Mouse (Mus musculus) gonadal fat pad, adult 2 months (tissue): ENCODE measurements around the gene Farp1. TPM values are rescaled to one million over a fixed set of nuclear protein-coding genes. Genes with fewer than 3 reads are reported as not detected.

Experiments used
- DNase-seq: peaks from one replicate; pipeline ENCODE4 v3.0.0-alpha.2; 2012; ENCODE audit warnings: low read depth
- polyA plus RNA-seq: library from polyadenylated mRNA; depleted of rRNA; stranded (reverse); fragments of >200 nt; gene quantifications from 2 replicates; pipeline ENCODE4 v1.2.3, GENCODE M21; 2012

Gene Farp1
- polyA plus RNA-seq, 1 experiment: 19.8 TPM

GRCm38 (mm10) chr14:121145291-121145690 lies 110.3 kb downstream of the Farp1 start:
- no peak for DNase-seq

DNA sequence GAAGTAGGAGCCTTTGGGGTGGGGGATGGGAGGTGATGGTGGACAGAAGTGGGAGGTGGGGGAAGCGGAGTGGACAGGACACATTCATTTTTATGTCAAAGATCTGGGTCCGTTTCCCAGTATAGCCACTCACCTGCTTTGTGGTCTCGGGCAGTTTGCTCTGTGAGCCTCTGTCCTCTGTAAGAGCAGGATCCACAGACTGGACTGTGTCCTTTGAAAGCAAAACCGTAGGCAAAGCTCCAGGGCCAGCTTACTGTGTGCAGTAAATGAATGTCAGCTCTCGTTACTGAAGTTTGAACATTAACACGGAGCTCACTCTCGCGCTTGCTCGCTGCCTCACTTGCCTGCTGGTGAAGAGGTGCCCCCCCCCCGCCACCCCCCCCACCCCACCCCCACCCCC lies 110.7 kb downstream of the Farp1 start:
- DNase-seq: no peak

GRCm38 (mm10) chr14:121146213-121146612 lies 111.2 kb downstream of the Farp1 start:
- DNase-seq: no peak

DNA sequence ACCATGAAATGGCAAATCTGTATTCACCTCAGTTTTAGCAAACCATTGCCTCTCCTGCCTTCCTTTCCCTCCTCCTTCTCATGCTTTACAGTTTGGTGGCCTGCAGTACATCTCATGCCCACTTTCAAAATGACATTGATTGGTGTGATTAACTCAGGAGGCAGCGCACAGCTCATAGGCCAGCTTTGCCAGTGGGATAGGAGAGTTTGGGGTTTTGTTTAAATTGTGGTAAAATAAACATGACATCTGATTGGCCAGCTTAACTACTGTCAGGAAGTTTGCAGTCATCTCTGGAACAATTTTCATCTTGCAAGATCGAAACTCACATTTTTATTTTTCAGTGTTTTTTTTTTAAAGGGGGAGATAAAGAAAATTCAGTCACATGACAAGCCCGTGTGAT lies 112.0 kb downstream of the Farp1 start:
- DNase-seq: no peak

DNA sequence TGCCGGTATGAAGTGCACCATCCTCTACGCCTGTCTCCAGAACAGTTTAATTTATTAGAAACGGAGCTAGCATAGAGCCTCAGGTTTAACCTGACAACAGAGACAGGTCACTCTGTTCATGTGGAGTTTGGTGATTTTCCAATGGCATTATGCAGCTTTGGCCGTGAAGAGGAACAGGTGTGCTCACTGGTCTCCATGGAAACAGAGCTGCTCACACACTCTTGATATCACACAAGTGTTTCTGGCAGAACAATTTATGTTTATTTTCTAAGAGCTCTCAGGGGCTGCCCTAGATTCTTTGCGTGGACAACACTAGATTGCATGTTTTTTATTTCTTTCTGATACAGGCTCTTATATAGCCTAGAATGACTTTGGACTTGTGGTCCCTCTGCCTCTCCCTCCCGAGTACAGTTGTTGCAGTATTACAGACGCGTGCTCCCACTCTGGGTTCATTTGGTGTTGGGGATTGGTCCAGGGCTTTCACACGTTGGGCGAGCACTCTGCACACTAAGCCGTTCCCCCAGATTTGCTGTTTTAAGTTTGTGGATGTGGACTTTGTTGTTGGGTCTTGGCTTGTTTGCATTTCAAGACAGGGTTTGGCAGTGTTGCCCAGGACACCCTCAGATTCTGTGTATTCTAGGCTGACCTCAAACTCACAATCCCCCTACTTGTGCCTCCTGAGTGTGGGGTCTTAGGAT lies 113.2 kb downstream of the Farp1 start:
- DNase-seq: no peak

DNA sequence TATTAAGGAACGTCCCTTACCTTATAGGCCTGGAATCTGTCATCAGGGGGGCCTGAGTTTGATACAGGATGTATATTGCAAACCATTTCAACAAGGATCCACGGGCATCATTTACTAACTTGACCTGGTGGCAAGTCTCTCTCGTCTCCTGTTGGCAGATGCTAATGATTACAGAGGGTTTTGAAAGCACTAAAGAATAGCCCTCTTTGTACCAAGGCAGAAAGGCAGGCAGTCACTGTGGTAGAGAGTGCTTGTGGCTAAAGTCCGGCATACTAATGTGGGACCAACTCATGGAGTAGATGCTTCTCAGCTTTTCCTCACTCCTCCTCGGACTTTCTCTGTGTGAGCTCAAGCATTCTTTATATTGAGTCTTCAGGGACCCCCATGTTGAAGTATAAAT lies 115.0 kb downstream of the Farp1 start:
- no peak for DNase-seq

GRCm38 (mm10) chr14:121151837-121152236 lies 116.8 kb downstream of the Farp1 start:
- no peak for DNase-seq

DNA sequence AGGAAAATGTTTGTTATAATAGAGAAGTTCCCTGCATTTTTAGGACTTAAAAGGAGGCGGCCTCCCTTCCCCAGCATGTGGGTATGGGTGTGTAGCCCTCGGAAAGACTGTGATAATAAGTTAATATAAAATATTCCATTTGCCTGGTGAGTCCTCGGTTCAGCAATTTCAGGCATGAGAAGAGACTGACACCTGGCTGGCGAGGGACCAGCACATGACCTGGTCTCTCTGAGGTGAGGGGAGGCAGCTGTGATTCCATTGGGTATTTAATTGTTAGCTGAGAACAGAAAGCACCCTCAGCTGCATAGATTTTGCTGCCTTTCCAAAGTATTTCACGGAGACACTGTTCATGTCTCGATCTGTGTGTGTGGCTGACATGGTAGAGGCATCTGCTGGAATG lies 117.8 kb downstream of the Farp1 start:
- no peak for DNase-seq

DNA sequence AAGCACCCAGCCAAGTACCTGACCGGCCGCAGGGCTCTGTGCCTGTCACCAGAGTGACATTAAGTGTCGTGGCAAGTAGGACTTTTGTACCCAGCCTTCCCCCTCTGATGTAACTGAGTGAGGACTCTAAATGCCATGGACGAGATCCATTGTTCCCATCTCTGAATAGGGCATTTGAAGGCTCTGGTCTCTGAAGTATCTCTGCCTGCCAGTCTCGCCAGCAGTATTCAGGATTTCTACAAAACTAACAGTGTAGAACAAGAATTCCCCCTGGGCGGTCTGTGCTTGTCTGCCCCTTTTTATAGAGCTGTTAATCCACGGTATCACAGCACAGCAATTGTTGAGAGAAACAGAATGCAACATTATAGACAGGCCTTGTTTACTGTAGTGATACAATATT lies 118.3 kb downstream of the Farp1 start:
- no peak for DNase-seq

DNA sequence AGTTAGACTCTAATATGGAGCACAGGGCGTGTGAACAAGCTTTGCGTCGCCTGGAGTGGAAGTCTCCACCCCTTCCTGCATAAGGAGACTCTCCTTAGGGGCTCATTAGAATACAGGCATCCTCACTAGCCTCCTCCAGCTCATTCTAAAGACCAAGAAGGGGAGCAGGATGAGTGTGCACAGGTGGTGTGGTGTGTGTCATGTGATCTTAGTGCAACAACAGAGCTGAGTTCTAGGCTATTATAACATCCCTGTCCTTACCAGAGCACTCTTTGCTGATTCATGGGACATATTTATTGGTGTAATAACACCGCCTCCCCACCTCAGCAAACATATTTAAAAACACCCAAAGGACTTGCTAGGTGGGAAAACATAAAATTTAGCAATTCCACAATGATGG lies 120.2 kb downstream of the Farp1 start:
- DNase-seq: no peak

GRCm38 (mm10) chr14:121158616-121159015 lies 123.6 kb downstream of the Farp1 start:
- no peak for DNase-seq

DNA sequence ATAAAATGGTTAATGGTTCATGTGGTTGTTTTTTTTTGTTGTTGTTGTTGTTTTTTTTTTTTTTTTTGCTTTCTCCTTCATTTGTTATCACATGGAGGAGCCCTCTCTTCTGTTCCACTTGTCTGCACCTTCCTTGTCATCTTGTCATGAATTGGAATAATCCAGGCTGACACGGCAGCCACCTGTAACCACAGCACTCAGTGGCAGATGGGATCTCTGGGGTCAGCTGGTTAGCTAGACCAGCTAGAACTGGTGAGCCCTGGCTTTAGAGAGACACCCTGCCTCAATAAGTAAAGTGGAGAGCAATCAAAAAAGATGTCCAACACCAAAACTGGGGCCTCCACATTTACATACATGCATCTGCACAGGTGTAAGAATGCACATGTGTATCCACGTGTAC lies 127.8 kb downstream of the Farp1 start:
- no peak for DNase-seq

GRCm38 (mm10) chr14:121164866-121165265 lies 129.9 kb downstream of the Farp1 start:
- DNase-seq: no peak

DNA sequence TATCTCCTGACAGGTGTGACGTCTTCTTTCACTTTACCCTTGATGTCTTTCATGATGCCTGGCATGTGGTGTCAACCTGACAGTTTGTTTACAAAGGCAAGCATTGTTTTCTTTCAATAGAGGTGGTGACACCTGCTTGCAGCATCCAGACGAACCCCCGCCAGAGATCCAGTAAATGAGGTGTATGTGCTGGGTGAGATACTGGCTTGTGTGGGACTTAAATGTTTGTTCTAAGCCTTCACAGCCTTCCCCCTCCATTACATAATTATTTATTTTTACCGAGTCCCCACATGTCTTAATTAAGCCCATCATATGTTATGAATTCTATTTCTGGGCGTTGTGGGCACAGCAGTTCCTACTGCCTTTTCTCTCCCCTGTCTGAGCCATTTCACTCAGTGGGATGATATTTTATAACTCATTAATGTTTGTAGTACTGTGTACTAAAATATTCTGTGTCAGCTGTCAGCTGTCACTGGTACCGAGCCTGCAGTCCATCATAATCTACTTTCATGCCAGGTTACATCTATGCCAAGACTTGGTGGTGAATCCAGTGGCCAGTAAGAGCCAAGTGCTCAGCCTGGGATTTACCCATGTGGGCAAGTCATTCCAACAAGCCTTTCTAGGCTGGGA lies 130.5 kb downstream of the Farp1 start:
- no peak for DNase-seq

DNA sequence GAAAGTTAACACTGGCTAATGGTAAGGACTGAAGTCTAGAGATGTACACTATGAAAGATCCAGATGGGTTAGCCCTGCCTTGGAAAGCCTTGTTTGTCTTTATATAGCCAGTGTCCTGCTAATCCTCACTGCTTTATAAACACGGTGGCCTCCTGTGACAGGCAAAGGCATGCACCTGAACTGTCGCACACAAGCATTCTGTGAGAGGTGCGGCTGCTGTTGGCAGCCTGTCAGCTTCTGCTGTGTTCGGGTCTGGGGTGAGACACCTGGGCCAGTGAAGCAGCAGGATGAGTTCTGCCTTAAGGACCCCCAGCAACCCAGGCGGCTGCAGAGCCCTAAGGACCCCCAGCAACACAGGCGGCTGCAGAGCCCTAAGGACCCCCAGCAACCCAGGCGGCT lies 131.0 kb downstream of the Farp1 start:
- no peak for DNase-seq

DNA sequence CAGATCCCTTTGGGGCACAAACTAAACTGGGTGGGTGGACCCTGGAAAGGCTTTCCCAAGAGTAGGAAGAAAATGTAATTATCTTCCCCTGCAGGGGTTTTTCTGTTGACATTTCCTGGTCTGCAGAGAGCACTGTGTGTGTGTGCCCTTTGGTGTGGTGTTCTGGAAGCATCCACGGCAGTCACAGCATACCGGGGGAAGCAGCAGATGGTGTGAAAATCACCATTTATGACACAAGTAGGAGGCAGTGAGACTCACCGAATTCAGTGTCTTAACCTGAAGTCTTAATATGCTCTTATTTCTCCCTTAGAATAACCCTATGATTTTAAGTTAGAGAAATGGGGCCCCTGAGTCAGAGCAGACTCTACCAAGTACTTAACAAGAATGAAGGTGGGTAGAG lies 133.7 kb downstream of the Farp1 start:
- no peak for DNase-seq

- no peak for DNase-seq
These were observed 135.3 kb downstream of the Farp1 start for GRCm38 (mm10) chr14:121170321-121170720.

- no peak for DNase-seq
These were observed 137.4 kb downstream of the Farp1 start for GRCm38 (mm10) chr14:121172065-121173036.

- no peak for DNase-seq
These were observed 140.4 kb downstream of the Farp1 start for GRCm38 (mm10) chr14:121175385-121175784.

DNA sequence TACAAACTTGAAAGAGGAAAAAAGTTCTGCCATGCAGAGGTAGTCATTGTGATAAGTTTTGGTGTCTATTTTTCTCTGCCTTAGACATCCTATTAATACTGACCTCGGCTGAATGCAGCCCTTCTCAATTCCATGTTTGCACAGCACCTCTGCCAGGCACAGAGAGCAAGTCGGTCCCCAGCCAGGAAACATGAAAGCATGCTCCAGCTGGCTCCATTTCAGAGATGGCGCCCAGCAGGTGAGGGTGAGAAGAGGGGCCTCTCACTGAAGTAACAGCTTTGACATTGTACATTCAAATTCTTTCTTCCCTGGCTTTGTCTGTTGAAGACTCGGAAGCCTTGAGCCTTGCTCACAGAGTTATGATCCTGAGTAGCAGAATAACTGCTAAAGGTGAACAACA lies 140.9 kb downstream of the Farp1 start:
- DNase-seq: no peak

GRCm38 (mm10) chr14:121177907-121178306 lies 142.9 kb downstream of the Farp1 start:
- no peak for DNase-seq

DNA sequence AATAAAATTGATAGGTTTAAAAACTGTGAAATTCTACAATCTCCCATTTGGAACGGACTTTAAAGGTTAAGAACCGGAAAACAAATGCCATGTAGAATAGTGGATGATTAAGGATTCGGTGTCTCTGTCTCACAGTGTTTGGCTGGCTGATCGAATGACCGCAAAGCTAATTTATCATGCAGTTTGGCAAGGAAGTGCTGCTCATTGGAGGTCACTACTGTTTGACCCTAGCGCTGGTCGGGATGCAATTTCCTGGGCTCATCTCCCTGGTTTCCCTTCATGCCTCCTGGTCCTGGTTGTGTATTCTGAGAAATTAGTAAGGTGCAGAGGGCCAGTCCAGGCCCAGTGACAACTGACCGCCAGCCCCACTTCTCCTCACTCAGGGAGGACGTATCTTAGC lies 145.6 kb downstream of the Farp1 start:
- no peak for DNase-seq

- DNase-seq: peak; percentile 61
These were observed 146.8 kb downstream of the Farp1 start for GRCm38 (mm10) chr14:121181798-121182197.
